38 mouse cellular contexts compared by ENCODE assay signal in genomic region chr11:95299886-95300285, GRCm38 (mm10). TPM values are rescaled to one million over a fixed set of nuclear protein-coding genes. Genes with fewer than 3 reads are reported as not detected.
A peak's percentile ranks its signal among the peaks of the same experiment; 100 is the strongest.
DNase-seq lines count a peak whose midpoint lies in the region; TF ChIP-seq lines count a peak whose summit lies in the region.
"Had no signal": no experiment of that assay in that cellular context is flagged by ENCODE, and none has a peak within 500 bp of the region (broad histone marks: within the 10 kb centered on the region; RNA-seq: fewer than 3 reads in every experiment).

No protein-coding gene starts in this region.

- dilution Hi-C loops in CH12.LX (cut with MboI; ENCODE audit: extremely low pct_ligation_motif_present, extremely low pct_unique_long_range_greater_than_20kb, low sequenced_read_pairs): no loop called here

- peak; percentile 16 for DNase-seq in 3T3-L1 (ENCODE audit: low read depth, low spot score)
- DNase-seq in CH12.LX (ENCODE audit: extremely low read depth): no peak
- peak; percentile 55 for DNase-seq in adrenal gland, adult 8-10 months
- no peak for DNase-seq in c-Kit-positive CD71-positive TER-119-positive erythroid progenitor cells, embryonic 14.5 days (ENCODE audit: low spot score)
- no peak for DNase-seq in heart, embryonic 10.5 days (ENCODE audit: low spot score)
- no peak for DNase-seq in cerebellum, postnatal 25 days
- DNase-seq: cerebellum, adult 18-20 months; cerebellum, postnatal 10 days; gastrocnemius, postnatal 25 days; heart, adult 11 months; heart, postnatal 4 days; kidney, adult 11 months; kidney, postnatal 25 days; lung, embryonic 14.5 days; lung, postnatal 36 days; right cerebral cortex, postnatal 4 days; thymus, adult 18-20 months; thymus, postnatal 4 days had no signal

- no peak overlapping the region for H3K9ac ChIP-seq in CH12.LX (ENCODE audit: insufficient read depth, low read depth)
- H3K9ac ChIP-seq: embryonic facial prominence, embryonic 15.5 days; forebrain, embryonic 15.5 days; hindbrain, embryonic 13.5 days; kidney, embryonic 15.5 days; limb, embryonic 12.5 days; liver, embryonic 15.5 days; lung, embryonic 14.5 days; midbrain, embryonic 13.5 days; neural tube, embryonic 13.5 days had no signal

- no peak for TF ChIP-seq POLR2A in CH12.LX (IDR thresholded peaks at IDR 0.05; ENCODE audit: low read depth, low read length)
- TF ChIP-seq POLR2A in bone marrow macrophage, adult 2 months (IDR thresholded peaks at IDR 0.05; ENCODE audit: borderline replicate concordance, low read depth, low read length): no peak

- H3K9me3 ChIP-seq in CH12.LX (replicated peaks; ENCODE audit: low read length): no peaks in the 10 kb centered on the region
- no peaks in the 10 kb centered on the region for H3K9me3 ChIP-seq in heart, embryonic 10.5 days
- H3K9me3 ChIP-seq: embryonic facial prominence, embryonic 10.5 days; embryonic facial prominence, embryonic 15.5 days; forebrain, embryonic 15.5 days; hindbrain, embryonic 13.5 days; kidney, embryonic 15.5 days; limb, embryonic 12.5 days; liver, embryonic 15.5 days; midbrain, embryonic 13.5 days; neural tube, embryonic 13.5 days had no signal

- in situ Hi-C loops in CH12.LX (cut with MboI; ENCODE audit: low pct_ligation_motif_present, low pct_unique_long_range_greater_than_20kb, low sequenced_read_pairs): loop anchor here (5.0 kb wide), 1 partner anchor 38 kb away; the partner anchor contains the start of gene Tac4

- H3K27me3 ChIP-seq in CH12.LX (replicated peaks): no peaks in the 10 kb centered on the region
- no peaks in the 10 kb centered on the region for H3K27me3 ChIP-seq in heart, embryonic 10.5 days (ENCODE audit: insufficient read depth, poor library complexity, severe bottlenecking)
- H3K27me3 ChIP-seq: embryonic facial prominence, embryonic 15.5 days; forebrain, embryonic 15.5 days; hindbrain, embryonic 13.5 days; kidney, embryonic 15.5 days; limb, embryonic 12.5 days; liver, embryonic 15.5 days; midbrain, embryonic 13.5 days; neural tube, embryonic 13.5 days had no signal

- TF ChIP-seq CTCF in CH12.LX (conservative IDR thresholded peaks at IDR 0.05 in 1 of 2, IDR thresholded peaks at IDR 0.05 in 1 of 2; ENCODE audit: low read depth in 2 of 2, low read length in 2 of 2): no peak
- TF ChIP-seq CTCF in bone marrow macrophage, adult 2 months (IDR thresholded peaks at IDR 0.05; ENCODE audit: low read depth, low read length): no peak

- no peak overlapping the region for H3K4me3 ChIP-seq in CH12.LX (replicated peaks in 1 of 3; ENCODE audit: low read depth in 2 of 3, low read length in 2 of 3, poor library complexity in 1 of 3)
- H3K4me3 ChIP-seq in bone marrow macrophage, adult 2 months (ENCODE audit: insufficient read depth, low read length): no peak overlapping the region
- no peak overlapping the region for H3K4me3 ChIP-seq in heart, embryonic 10.5 days
- H3K4me3 ChIP-seq: embryonic facial prominence, embryonic 10.5 days; embryonic facial prominence, embryonic 15.5 days; forebrain, embryonic 15.5 days; hindbrain, embryonic 13.5 days; kidney, embryonic 15.5 days; limb, embryonic 12.5 days; liver, embryonic 15.5 days; midbrain, embryonic 13.5 days; neural tube, embryonic 13.5 days had no signal

- H3K4me1 ChIP-seq in CH12.LX (ENCODE audit: control insufficient read depth in 1 of 2, insufficient read depth in 2 of 2): peaks cover 4 to 12% of the 10 kb centered on the region in 2 experiments
- peaks cover 3% of the 10 kb centered on the region for H3K4me1 ChIP-seq in bone marrow macrophage, adult 2 months (ENCODE audit: control insufficient read depth, insufficient read depth, low read length)
- no peaks in the 10 kb centered on the region for H3K4me1 ChIP-seq in heart, embryonic 10.5 days
- H3K4me1 ChIP-seq: embryonic facial prominence, embryonic 10.5 days; embryonic facial prominence, embryonic 15.5 days; forebrain, embryonic 15.5 days; hindbrain, embryonic 13.5 days; kidney, embryonic 15.5 days; limb, embryonic 12.5 days; midbrain, embryonic 13.5 days; neural tube, embryonic 13.5 days had no signal

- no peak for TF ChIP-seq EP300 in CH12.LX (IDR thresholded peaks at IDR 0.05; ENCODE audit: low read length)

- no peak overlapping the region for H3K4me2 ChIP-seq in CH12.LX (ENCODE audit: insufficient read depth, low read depth, poor library complexity, severe bottlenecking)
- H3K4me2 ChIP-seq: embryonic facial prominence, embryonic 15.5 days; forebrain, embryonic 15.5 days; heart, embryonic 11.5 days; hindbrain, embryonic 13.5 days; kidney, embryonic 15.5 days; limb, embryonic 12.5 days; liver, embryonic 15.5 days; lung, embryonic 14.5 days; midbrain, embryonic 13.5 days; neural tube, embryonic 13.5 days had no signal

- peak overlapping the region; percentile 60 for H3K27ac ChIP-seq in CH12.LX (ENCODE audit: insufficient read depth, low read depth)
- 0 out of 2 replicates have a peak overlapping the region, but pooled peaks have one; percentile 15 for H3K27ac ChIP-seq in bone marrow macrophage, adult 2 months (ENCODE audit: insufficient read depth, low read depth, low read length)
- no peak overlapping the region for H3K27ac ChIP-seq in heart, embryonic 10.5 days
- H3K27ac ChIP-seq: embryonic facial prominence, embryonic 10.5 days; embryonic facial prominence, embryonic 15.5 days; forebrain, embryonic 15.5 days; hindbrain, embryonic 13.5 days; kidney, embryonic 15.5 days; limb, embryonic 12.5 days; liver, embryonic 15.5 days; midbrain, embryonic 13.5 days; neural tube, embryonic 13.5 days; stomach, postnatal 0 days had no signal

- no peak for TF ChIP-seq RAD21 in CH12.LX (IDR thresholded peaks at IDR 0.05; ENCODE audit: low read depth, low read length)

- peaks cover 45% of the 10 kb centered on the region for H3K79me2 ChIP-seq in CH12.LX (replicated peaks; ENCODE audit: control insufficient read depth, extremely low read depth, insufficient read depth, poor library complexity, severe bottlenecking)

- whole genome bisulfite sequencing in heart, embryonic 10.5 days: 85% methylated on average over 12 of the region's 12 CpGs

- peaks cover 50 to 84% of the 10 kb centered on the region in 2 experiments for H3K36me3 ChIP-seq in CH12.LX (replicated peaks in 1 of 2; ENCODE audit: control insufficient read depth in 1 of 2, insufficient read depth in 1 of 2, low read length in 1 of 2)
- peaks cover 87% of the 10 kb centered on the region for H3K36me3 ChIP-seq in heart, embryonic 10.5 days

TF ChIP-seq in CH12.LX, 34 proteins besides CTCF, POLR2A, EP300 and RAD21:
- TF ChIP-seq ETS1 (conservative IDR thresholded peaks at IDR 0.05; ENCODE audit: low read depth, low read length) (0 out of 2 replicates have a peak, but pooled peaks have one; percentile 29), ZKSCAN1 (IDR thresholded peaks at IDR 0.05; ENCODE audit: borderline replicate concordance, low read depth, low read length) (no peak), JUND (conservative IDR thresholded peaks at IDR 0.05; ENCODE audit: low read depth, low read length) (peak; percentile 39; the same call in 1 of the 2 replicates)

RNA-seq across cellular contexts. Expression of gene Kat7, which starts 10.2 kb away (rescaled TPM):
- total RNA-seq in CH12.LX (2012; rRNA removed) (59.5 and 60.3 TPM in 2 replicates), CH12.LX (2014; rRNA removed) (65.1 and 66.7 TPM in 2 replicates)
- polyA plus RNA-seq in CH12.LX (2012; ENCODE audit: insufficient read length, low read depth): 82.0 and 90.2 TPM in 2 replicates
- 10 to 100 TPM; 50.4 to 86.8 (median 73.7) TPM for total RNA-seq in adrenal gland, adult 8-10 months (2022)
- 41.2 and 41.7 TPM in 2 replicates for polyA plus RNA-seq in bone marrow macrophage, adult 2 months (2012; ENCODE audit: insufficient read depth, insufficient read length, missing spikeins)
- polyA plus RNA-seq in heart, embryonic 10.5 days (2016; fragmentation: Nextera tagmentation; extraction: Ambion mirVana): 66.0 and 68.5 TPM in 2 replicates

RNA-seq across cellular contexts. Expression of gene Fam117a, which starts 36.9 kb away (rescaled TPM):
- total RNA-seq in CH12.LX (2012; rRNA removed) (1.5 and 2.2 TPM in 2 replicates), CH12.LX (2014; rRNA removed) (0.54 and 0.62 TPM in 2 replicates)
- polyA plus RNA-seq in CH12.LX (2012; ENCODE audit: insufficient read length, low read depth): 0.91 and 0.98 TPM in 2 replicates
- total RNA-seq in adrenal gland, adult 8-10 months (2022): 10 to 100 TPM; 14.7 to 21.4 (median 18.0) TPM
- 3.3 and 3.4 TPM in 2 replicates for polyA plus RNA-seq in bone marrow macrophage, adult 2 months (2012; ENCODE audit: insufficient read depth, insufficient read length, missing spikeins)
- 8.2 and 10.7 TPM in 2 replicates for polyA plus RNA-seq in heart, embryonic 10.5 days (2016; fragmentation: Nextera tagmentation; extraction: Ambion mirVana)

RNA-seq across cellular contexts. Expression of gene Tac4, which starts 38.6 kb away (rescaled TPM):
- total RNA-seq in CH12.LX (2012; rRNA removed) (not detected in 2 replicates), CH12.LX (2014; rRNA removed) (not detected in 2 replicates)
- 0.19 TPM in 1 of 2 replicates, not detected in the other for polyA plus RNA-seq in CH12.LX (2012; ENCODE audit: insufficient read length, low read depth)
- total RNA-seq in adrenal gland, adult 8-10 months (2022): not detected
- polyA plus RNA-seq in bone marrow macrophage, adult 2 months (2012; ENCODE audit: insufficient read depth, insufficient read length, missing spikeins): not detected in 2 replicates
- not detected in 2 replicates for polyA plus RNA-seq in heart, embryonic 10.5 days (2016; fragmentation: Nextera tagmentation; extraction: Ambion mirVana)
- total RNA-seq: gastrocnemius, adult 18-20 months; heart, postnatal 4 days; layer of hippocampus, adult 18-20 months; layer of hippocampus, postnatal 10 days; left cerebral cortex, adult 18-20 months; left cerebral cortex, postnatal 25 days; liver, adult 2 months; megakaryocyte-erythroid progenitor cell, adult 5-6 weeks had no signal
- polyA plus RNA-seq: embryonic facial prominence, embryonic 10.5 days; forebrain, embryonic 15.5 days; heart, embryonic 16.5 days; hindbrain, embryonic 13.5 days; limb, embryonic 12.5 days; liver, adult 2 months; liver, embryonic 15.5 days; lung, embryonic 14.5 days; midbrain, embryonic 13.5 days had no signal

Comparison
In these comparisons a context has a peak if more than half of its experiments do, and no peak if none do; other contexts are left out.
1. DNase-seq: peak in 3T3-L1 (single experiment) and adrenal gland, adult 8-10 months (single experiment); none in CH12.LX (single experiment), c-Kit-positive CD71-positive TER-119-positive erythroid progenitor cells, embryonic 14.5 days (single experiment), heart, embryonic 10.5 days (single experiment) and cerebellum, postnatal 25 days (0 of 2).